Mouse (Mus musculus): Measurements from ENCODE around the gene Gm45062. TPM values are rescaled to one million over a fixed set of nuclear protein-coding genes. Genes with fewer than 3 reads are reported as not detected.

Gene Gm45062
- total RNA-seq, 2 experiments from 2014 or later = 1.5 to 2.6 TPM

- no peak for DNase-seq (ENCODE audit: extremely low spot score in 1 of 2, low spot score in 1 of 2)
Observed at GRCm38 (mm10) chr6:8545780-8546179, 286.5 kb downstream of the Gm45062 start.

- no peak for DNase-seq (ENCODE audit: extremely low spot score in 1 of 2, low spot score in 1 of 2)
Observed at GRCm38 (mm10) chr6:8551155-8551554, 291.9 kb downstream of the Gm45062 start.

- no peak for DNase-seq (ENCODE audit: extremely low spot score in 1 of 2, low spot score in 1 of 2)
Observed at GRCm38 (mm10) chr6:8556849-8557571, 297.8 kb downstream of the Gm45062 start.

- no peak for DNase-seq (ENCODE audit: extremely low spot score in 1 of 2, low spot score in 1 of 2)
Observed at GRCm38 (mm10) chr6:8560682-8561081, 301.4 kb downstream of the Gm45062 start.

GRCm38 (mm10) chr6:8582377-8582776 is 323.1 kb downstream of the Gm45062 start:
- DNase-seq (ENCODE audit: extremely low spot score in 1 of 2, low spot score in 1 of 2) = no peak

GRCm38 (mm10) chr6:8583892-8584291 is 324.6 kb downstream of the Gm45062 start:
- DNase-seq (ENCODE audit: extremely low spot score in 1 of 2, low spot score in 1 of 2) = no peak

- no peak for DNase-seq (ENCODE audit: extremely low spot score in 1 of 2, low spot score in 1 of 2)
Observed at GRCm38 (mm10) chr6:8591665-8592064, 332.4 kb downstream of the Gm45062 start.

GRCm38 (mm10) chr6:8617369-8617768 is 358.1 kb downstream of the Gm45062 start:
- DNase-seq (ENCODE audit: extremely low spot score in 1 of 2, low spot score in 1 of 2) = no peak

GRCm38 (mm10) chr6:8619582-8620350 is 360.5 kb downstream of the Gm45062 start:
- no peak for DNase-seq (ENCODE audit: extremely low spot score in 1 of 2, low spot score in 1 of 2)

GRCm38 (mm10) chr6:8623045-8623444 is 363.8 kb downstream of the Gm45062 start:
- DNase-seq (ENCODE audit: extremely low spot score in 1 of 2, low spot score in 1 of 2) = no peak

GRCm38 (mm10) chr6:8628226-8628625 is 369.0 kb downstream of the Gm45062 start:
- DNase-seq (ENCODE audit: extremely low spot score in 1 of 2, low spot score in 1 of 2) = no peak

GRCm38 (mm10) chr6:8628715-8629267 is 369.5 kb downstream of the Gm45062 start:
- no peak for DNase-seq (ENCODE audit: extremely low spot score in 1 of 2, low spot score in 1 of 2)

- DNase-seq (ENCODE audit: extremely low spot score in 1 of 2, low spot score in 1 of 2) = no peak
Observed at GRCm38 (mm10) chr6:8630531-8630930, 371.3 kb downstream of the Gm45062 start.

GRCm38 (mm10) chr6:8631362-8631761 is 372.1 kb downstream of the Gm45062 start:
- DNase-seq (ENCODE audit: extremely low spot score in 1 of 2, low spot score in 1 of 2) = no peak

- no peak for DNase-seq (ENCODE audit: extremely low spot score in 1 of 2, low spot score in 1 of 2)
Observed at GRCm38 (mm10) chr6:8631986-8632632, 372.9 kb downstream of the Gm45062 start.

- DNase-seq (ENCODE audit: extremely low spot score in 1 of 2, low spot score in 1 of 2) = no peak
Observed at GRCm38 (mm10) chr6:8632701-8633100, 373.5 kb downstream of the Gm45062 start.

- no peak for DNase-seq (ENCODE audit: extremely low spot score in 1 of 2, low spot score in 1 of 2)
Observed at GRCm38 (mm10) chr6:8638122-8638521, 378.9 kb downstream of the Gm45062 start.

GRCm38 (mm10) chr6:8638899-8639298 is 379.6 kb downstream of the Gm45062 start:
- DNase-seq (ENCODE audit: extremely low spot score in 1 of 2, low spot score in 1 of 2) = no peak

GRCm38 (mm10) chr6:8639526-8639925 is 380.3 kb downstream of the Gm45062 start:
- no peak for DNase-seq (ENCODE audit: extremely low spot score in 1 of 2, low spot score in 1 of 2)

- DNase-seq (ENCODE audit: extremely low spot score in 1 of 2, low spot score in 1 of 2) = no peak
Observed at GRCm38 (mm10) chr6:8640863-8641262, 381.6 kb downstream of the Gm45062 start.

- DNase-seq (ENCODE audit: extremely low spot score in 1 of 2, low spot score in 1 of 2) = no peak
Observed at GRCm38 (mm10) chr6:8644703-8645102, 385.5 kb downstream of the Gm45062 start.

Data from layer of hippocampus, postnatal 25 days (tissue).